Mouse (Mus musculus) lung, embryonic 16.5 days (tissue): ENCODE measurements around the gene Tsen54. TPM values are rescaled to one million over a fixed set of nuclear protein-coding genes. Genes with fewer than 3 reads are reported as not detected.

Experiments
- ATAC-seq: fragments of 200-750 bp; cut with Nextera tagmentation; 2 replicates; pipeline ENCODE4 v1.8.0; 2017; ENCODE audit warnings: low read depth, mild to moderate bottlenecking, moderate library complexity
- H3K27ac ChIP-seq: fragments of 300-500 bp; sonication (generic); 2 replicates; pipeline ENCODE4 v1.5.1; 2014; ENCODE audit warnings: mild to moderate bottlenecking, control low read depth, low read length
- H3K27me3 ChIP-seq: fragments of 300-500 bp; sonication (generic); 2 replicates; pipeline ENCODE4 v1.6.1; 2014; ENCODE audit warnings: low read depth, low read length, mixed read lengths; ENCODE audit not compliant: control insufficient read depth, insufficient read depth
- H3K36me3 ChIP-seq: fragments of 300-500 bp; sonication (generic); 2 replicates; pipeline ENCODE4 v1.6.1; 2014; ENCODE audit warnings: low read length; ENCODE audit not compliant: control insufficient read depth, insufficient read depth
- H3K4me1 ChIP-seq: fragments of 300-500 bp; sonication (generic); replicated peaks from 2 replicates; pipeline ENCODE4 v1.6.1; 2014; ENCODE audit warnings: low read length, mixed read lengths; ENCODE audit not compliant: control insufficient read depth, insufficient read depth
- H3K4me2 ChIP-seq: fragments of 300-500 bp; sonication (generic); 2 replicates; pipeline ENCODE4 v1.6.1; 2014; ENCODE audit warnings: low read depth, low read length, control low read depth
- H3K4me3 ChIP-seq: fragments of 300-500 bp; sonication (generic); 2 replicates; pipeline ENCODE4 v1.5.1; 2014; ENCODE audit warnings: mild to moderate bottlenecking, low read length, control low read depth
- H3K9ac ChIP-seq: fragments of 300-500 bp; sonication (generic); 2 replicates; pipeline ENCODE4 v1.6.1; 2014; ENCODE audit warnings: low read length, control low read depth
- H3K9me3 ChIP-seq: fragments of 300-500 bp; sonication (generic); 2 replicates; pipeline ENCODE4 v1.6.1; 2016; ENCODE audit warnings: low read length; ENCODE audit not compliant: control insufficient read depth
- WGBS: fragments of 180-500 bp; shearing (Covaris S2); extraction: QIAGEN DNeasy Blood & Tissue Kit; methylation state at CpG from one replicate; pipeline ENCODE4 v1.1.7; 2014; 5-methylcytosine and 5-hydroxymethylcytosine counted together
- polyA plus RNA-seq: library from polyadenylated mRNA; unstranded; fragments of >200 nt; fragmentation: Nextera tagmentation; extraction: Ambion mirVana; gene quantifications from 2 replicates; pipeline ENCODE4 v1.2.1, GENCODE M21; 2015

The Tsen54 gene
- polyA plus RNA-seq, 1 experiment from 2014 or later, result 36.9 TPM

DNA sequence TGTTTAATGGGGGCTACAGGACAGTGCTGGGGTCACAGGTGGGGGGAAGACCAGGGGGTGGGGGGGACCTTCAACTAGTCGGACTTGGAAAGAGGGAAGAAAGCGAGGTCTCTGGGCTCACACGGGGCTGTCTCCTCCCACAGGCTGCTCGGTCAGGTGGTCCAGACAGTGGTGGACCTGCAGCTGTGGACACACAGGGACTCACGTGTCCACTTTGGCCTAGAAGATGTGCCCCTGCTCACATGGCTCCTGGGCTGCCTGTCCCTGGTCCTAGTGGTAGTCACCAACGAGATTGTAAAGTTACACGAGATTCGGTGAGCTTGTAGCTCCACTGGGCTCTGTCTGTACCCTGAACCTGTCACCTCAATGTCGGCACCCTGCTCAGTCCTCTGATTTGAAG is 16.9 kb upstream of the Tsen54 start:
- 80% methylated on average over 9 of the region's 9 CpGs for WGBS
- ATAC-seq, result no peak
- no peaks in the 10 kb centered on the region for H3K9me3 ChIP-seq
- no peak overlapping the region for H3K4me3 ChIP-seq
- H3K4me1 ChIP-seq, result no peaks in the 10 kb centered on the region
- H3K27me3 ChIP-seq, result no peaks in the 10 kb centered on the region
- no peak overlapping the region for H3K9ac ChIP-seq
- H3K36me3 ChIP-seq, result peaks cover 44% of the 10 kb centered on the region
- H3K27ac ChIP-seq, result no peak overlapping the region
- no peak overlapping the region for H3K4me2 ChIP-seq

DNA sequence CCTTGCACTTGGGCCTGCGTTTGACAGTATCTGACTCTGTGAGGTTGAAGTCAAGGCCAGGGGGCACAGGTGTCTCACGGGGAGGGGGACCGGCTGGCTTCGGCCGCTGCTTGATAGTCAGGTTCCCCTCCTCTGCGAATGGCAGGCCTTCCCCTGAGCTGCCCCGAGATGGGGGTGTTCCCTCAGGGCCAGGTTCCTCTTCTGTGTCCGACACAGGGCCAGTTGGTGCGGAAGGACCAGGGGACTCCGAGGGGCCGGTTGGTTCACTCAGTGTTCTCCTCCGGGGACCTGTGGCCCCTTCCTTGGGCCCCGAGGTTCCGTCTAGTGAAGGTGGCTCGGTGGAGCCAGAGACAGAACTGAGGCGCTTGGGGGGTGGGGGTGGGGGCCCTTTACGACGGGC is 13.5 kb upstream of the Tsen54 start:
- H3K27me3 ChIP-seq, result no peaks in the 10 kb centered on the region
- H3K4me1 ChIP-seq, result no peaks in the 10 kb centered on the region
- no peaks in the 10 kb centered on the region for H3K9me3 ChIP-seq
- H3K4me2 ChIP-seq, result no peak overlapping the region
- H3K4me3 ChIP-seq, result no peak overlapping the region
- ATAC-seq, result no peak
- H3K27ac ChIP-seq, result no peak overlapping the region
- H3K36me3 ChIP-seq, result peaks cover 43% of the 10 kb centered on the region
- WGBS, result 86% methylated on average over 18 of the region's 18 CpGs
- no peak overlapping the region for H3K9ac ChIP-seq

DNA sequence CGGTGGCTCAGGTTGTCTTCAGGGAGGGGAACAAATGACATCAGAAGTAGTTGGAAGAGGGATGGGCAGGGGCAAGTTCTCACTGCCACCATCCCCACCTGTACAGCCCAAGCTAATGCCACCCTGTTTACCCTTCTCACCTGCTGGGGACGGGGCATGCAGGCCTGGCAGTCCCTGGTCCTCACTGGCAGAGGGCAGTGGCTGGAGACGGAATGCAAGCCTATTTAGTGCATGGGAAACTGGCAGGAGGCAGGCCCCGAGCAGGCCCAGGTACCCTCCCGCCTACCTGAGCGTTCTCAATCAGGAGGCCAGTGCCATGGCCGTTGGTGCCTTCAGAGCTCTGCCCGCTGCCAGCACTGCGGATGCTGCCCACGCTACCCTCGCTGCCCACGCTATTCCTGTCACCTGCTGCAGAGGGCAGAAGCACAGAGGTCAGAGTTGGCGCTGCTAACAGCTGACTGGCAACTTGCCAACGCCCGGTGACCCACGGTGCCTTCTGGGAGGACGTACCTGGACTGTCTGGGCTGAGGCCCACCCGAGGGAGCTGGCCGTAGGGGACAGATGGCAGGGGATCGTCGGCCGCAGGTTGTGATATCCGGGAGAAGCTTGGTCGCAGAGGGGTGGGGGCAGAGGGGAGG is 11.3 kb upstream of the Tsen54 start:
- H3K27me3 ChIP-seq, result no peaks in the 10 kb centered on the region
- no peak overlapping the region for H3K9ac ChIP-seq
- no peak for ATAC-seq
- no peaks in the 10 kb centered on the region for H3K9me3 ChIP-seq
- no peak overlapping the region for H3K27ac ChIP-seq
- 85% methylated on average over 24 of the region's 24 CpGs for WGBS
- H3K4me3 ChIP-seq, result no peak overlapping the region
- no peak overlapping the region for H3K4me2 ChIP-seq
- peaks cover 4% of the 10 kb centered on the region for H3K4me1 ChIP-seq
- peaks cover 53% of the 10 kb centered on the region for H3K36me3 ChIP-seq

DNA sequence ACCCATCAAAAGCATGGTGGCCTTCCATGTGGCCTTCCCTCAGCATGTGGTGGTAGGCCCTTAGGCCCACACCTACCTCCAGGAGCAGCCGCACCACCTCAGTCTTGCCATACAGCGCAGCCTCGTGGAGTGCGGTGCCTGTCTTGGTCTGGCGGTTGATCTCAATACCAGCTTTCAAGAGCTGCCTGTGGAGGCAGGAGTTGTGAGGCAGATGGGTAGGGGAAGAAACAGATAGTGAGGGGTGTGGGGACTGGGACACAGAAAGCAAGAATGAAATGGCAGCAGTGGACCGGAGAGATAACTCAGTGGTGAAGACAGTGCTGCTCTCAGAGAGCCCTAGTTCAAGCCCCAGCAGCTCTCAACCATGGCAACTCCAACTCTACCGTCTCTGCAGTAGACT is 9.5 kb upstream of the Tsen54 start:
- H3K4me3 ChIP-seq, result no peak overlapping the region
- H3K27ac ChIP-seq, result no peak overlapping the region
- H3K27me3 ChIP-seq, result no peaks in the 10 kb centered on the region
- no peak overlapping the region for H3K4me2 ChIP-seq
- H3K9me3 ChIP-seq, result no peaks in the 10 kb centered on the region
- peaks cover 23% of the 10 kb centered on the region for H3K4me1 ChIP-seq
- peaks cover 49% of the 10 kb centered on the region for H3K36me3 ChIP-seq
- ATAC-seq, result no peak
- no peak overlapping the region for H3K9ac ChIP-seq
- WGBS, result 91% methylated on average over 7 of the region's 7 CpGs

DNA sequence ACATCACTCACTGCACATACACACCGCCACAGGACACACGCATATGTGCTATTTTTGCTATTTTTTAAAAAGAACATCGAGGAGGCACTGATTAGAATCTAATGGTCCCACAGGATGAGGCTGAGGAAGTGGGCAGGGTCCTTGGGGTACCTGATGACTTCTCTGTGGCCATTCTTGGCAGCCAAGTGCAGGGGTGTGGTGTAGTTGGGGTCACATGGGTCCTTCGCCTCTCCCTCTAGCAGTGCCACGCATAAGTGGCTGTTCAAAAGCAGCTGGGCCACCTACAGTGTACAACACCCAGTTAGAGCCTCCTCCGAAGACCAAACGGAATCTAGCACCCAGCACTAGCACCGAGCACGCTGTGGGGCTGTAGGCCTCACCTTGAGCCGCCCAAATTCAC is 8.4 kb upstream of the Tsen54 start:
- no peak overlapping the region for H3K4me2 ChIP-seq
- H3K27me3 ChIP-seq, result no peaks in the 10 kb centered on the region
- H3K9ac ChIP-seq, result no peak overlapping the region
- H3K4me1 ChIP-seq, result peaks cover 33% of the 10 kb centered on the region
- no peaks in the 10 kb centered on the region for H3K9me3 ChIP-seq
- no peak for ATAC-seq
- H3K27ac ChIP-seq, result no peak overlapping the region
- 87% methylated on average over 10 of the region's 10 CpGs for WGBS
- peaks cover 40% of the 10 kb centered on the region for H3K36me3 ChIP-seq
- H3K4me3 ChIP-seq, result no peak overlapping the region

DNA sequence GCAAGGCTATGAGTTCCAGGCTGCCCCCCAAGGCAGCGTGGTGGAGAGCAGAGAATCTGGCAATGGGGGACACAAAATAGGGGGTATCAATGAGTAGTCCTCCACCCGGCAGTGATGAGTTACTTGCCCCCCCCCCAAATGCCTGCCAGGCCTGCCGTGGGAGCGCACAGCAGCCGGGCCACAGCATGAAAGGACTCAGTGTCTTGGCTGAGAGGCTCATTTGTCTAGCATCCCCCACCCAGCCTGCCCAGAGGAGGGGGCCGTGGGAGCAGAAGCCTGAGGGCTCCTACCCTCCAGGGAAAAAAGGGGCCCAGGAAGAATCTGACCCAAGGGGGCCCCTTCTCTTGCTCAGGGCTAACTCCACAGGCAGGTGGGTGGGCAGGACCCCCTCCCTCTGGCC is 7.2 kb upstream of the Tsen54 start:
- WGBS, result 77% methylated on average over 6 of the region's 6 CpGs
- peaks cover 33% of the 10 kb centered on the region for H3K36me3 ChIP-seq
- ATAC-seq, result no peak
- H3K27me3 ChIP-seq, result no peaks in the 10 kb centered on the region
- H3K9ac ChIP-seq, result no peak overlapping the region
- H3K9me3 ChIP-seq, result no peaks in the 10 kb centered on the region
- H3K4me2 ChIP-seq, result no peak overlapping the region
- no peak overlapping the region for H3K4me3 ChIP-seq
- peaks cover 42% of the 10 kb centered on the region for H3K4me1 ChIP-seq
- H3K27ac ChIP-seq, result no peak overlapping the region

DNA sequence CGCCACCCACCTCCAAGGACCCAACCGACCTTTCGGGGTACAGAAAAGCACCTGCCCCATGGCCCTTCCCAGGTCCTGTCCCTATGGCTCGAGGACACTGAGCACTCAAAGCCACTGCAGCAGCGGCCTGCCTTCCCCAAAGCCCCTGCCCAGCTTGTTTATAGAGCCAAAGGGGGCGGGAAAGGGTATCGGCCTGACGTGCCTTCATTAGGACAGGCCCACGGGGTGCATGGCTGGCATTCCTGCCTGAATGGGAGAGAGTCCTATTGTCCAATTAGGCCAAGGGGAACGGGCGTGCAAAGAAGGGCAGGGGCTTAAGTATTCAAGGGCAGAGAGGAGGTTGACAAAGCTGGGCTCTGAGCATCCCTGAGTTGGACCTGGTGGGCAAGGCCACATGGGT is 6.6 kb upstream of the Tsen54 start:
- Histone ChIP-seq H3K4me3 (no peak overlapping the region), H3K9ac (no peak overlapping the region), H3K27me3 (no peaks in the 10 kb centered on the region), H3K9me3 (no peaks in the 10 kb centered on the region), H3K27ac (no peak overlapping the region), H3K4me2 (peak overlapping the region; percentile 95; the same call in 1 of the 2 replicates), H3K36me3 (peaks cover 26% of the 10 kb centered on the region), H3K4me1 (peaks cover 46% of the 10 kb centered on the region)
- ATAC-seq, result no peak
- 69% methylated on average over 11 of the region's 11 CpGs for WGBS

DNA sequence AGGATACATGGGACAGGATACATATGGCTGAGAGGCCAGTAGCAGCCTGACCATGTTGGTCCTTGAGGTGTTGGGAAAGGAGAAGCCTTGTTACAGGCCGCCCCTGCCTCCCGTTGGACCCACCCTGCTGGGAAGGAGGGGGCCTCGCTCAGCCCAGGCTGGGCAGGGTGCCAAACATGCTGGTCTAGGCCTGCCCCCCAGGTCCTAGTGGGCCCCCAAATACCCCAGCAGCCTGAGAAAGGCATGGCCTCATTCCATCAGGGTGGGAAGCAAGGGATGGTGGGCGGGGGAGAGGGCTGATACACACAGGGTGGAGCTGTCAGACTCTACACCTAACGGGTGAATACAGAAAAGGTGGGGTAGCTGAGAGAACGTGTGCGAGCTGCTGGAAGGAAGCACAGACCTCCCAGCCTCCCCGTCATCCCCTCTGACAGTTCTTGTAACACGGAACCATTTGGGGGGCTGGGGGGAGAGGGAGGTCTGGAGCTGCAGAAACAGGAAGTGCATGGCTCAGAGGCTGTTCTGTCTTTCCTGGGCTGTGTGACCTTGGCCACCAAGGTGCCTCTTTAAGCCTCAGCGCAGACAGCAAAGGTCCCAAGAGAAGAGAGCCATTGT is 5.7 kb upstream of the Tsen54 start:
- Histone ChIP-seq H3K27me3 (no peaks in the 10 kb centered on the region), H3K9me3 (no peaks in the 10 kb centered on the region), H3K9ac (peak overlapping the region; percentile 38), H3K4me1 (peaks cover 46% of the 10 kb centered on the region), H3K4me3 (peak overlapping the region; percentile 3; the same call in 1 of the 2 replicates), H3K36me3 (peaks cover 21% of the 10 kb centered on the region), H3K27ac (peak overlapping the region; percentile 81), H3K4me2 (peak overlapping the region; percentile 95)
- ATAC-seq, result peak; percentile 15
- 9% methylated on average over 10 of the region's 10 CpGs for WGBS

DNA sequence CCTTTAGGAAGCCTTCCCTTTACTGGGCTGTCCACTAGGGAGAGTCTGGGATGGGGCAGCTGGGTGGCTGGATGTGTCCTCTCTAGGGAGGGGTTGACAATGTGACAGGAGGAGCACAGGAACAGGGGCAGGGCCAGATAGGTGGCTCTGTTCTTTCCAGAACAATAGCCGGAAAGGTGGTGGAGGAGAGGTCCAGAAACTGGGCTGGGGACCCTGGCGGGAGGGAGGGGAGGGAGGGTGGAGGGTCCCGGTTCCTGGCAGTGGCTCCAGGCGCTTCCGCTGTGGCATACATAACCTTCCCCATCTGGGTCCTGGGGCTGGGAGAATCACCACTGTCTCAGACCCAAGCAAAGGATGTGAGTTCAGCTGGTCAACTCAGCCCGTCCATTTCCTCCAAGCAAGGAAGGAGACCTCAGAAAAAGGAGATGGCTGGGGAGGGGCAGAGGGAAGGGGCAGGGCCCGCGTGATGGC is 5.2 kb upstream of the Tsen54 start:
- H3K9me3 ChIP-seq, result no peaks in the 10 kb centered on the region
- peak overlapping the region; percentile 3; the same call in 1 of the 2 replicates for H3K4me3 ChIP-seq
- 48% methylated on average over 8 of the region's 8 CpGs for WGBS
- H3K36me3 ChIP-seq, result peaks cover 19% of the 10 kb centered on the region
- H3K4me1 ChIP-seq, result peaks cover 49% of the 10 kb centered on the region
- peak; percentile 24 for ATAC-seq
- H3K9ac ChIP-seq, result peak overlapping the region; percentile 38; the same call in 1 of the 2 replicates
- H3K27ac ChIP-seq, result peak overlapping the region; percentile 81
- H3K27me3 ChIP-seq, result no peaks in the 10 kb centered on the region
- peak overlapping the region; percentile 95; the same call in 1 of the 2 replicates for H3K4me2 ChIP-seq
